In the genomic region with DNA sequence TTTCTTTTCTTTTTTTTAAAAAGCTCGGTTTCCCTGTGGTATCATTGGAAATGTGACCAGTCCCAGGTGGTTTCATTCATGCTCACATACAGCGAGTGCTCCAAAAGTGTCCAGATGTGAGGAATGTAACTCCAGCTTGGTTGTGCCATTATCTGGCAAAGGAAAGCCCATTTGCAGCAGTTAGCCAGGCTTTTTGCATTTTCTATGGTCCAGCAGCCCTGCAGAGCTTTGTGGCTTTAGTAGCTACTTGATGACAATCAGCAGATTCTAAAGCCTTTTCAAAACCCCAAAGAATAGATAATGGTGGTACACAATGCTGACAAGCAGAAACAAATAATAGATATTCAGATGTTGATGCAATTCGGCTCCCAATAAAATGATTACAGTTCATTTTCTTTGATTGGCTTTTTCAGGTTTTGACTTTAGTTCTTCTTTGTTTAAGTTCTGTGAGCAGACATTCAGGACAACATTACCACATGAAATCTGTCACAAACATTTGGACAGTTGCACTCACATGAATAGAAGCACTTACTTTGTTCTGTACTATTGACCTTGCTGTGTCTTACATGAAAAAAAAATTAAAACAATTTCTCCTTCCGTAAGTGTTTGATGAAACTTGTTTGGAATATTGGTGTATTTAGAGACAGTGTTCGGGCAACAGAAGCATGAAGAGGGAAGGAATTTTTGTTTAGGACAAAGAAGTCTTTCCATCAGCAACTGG, we compare ENCODE assay signal across 16 mouse cellular contexts.
A peak's percentile ranks its signal among the peaks of the same experiment; 100 is the strongest.
DNase-seq lines count a peak whose midpoint lies in the region; ATAC-seq and TF ChIP-seq lines count a peak whose summit lies in the region.
"Had no signal": no experiment of that assay in that cellular context is flagged by ENCODE, and none has a peak within 500 bp of the region (broad histone marks: within the 10 kb centered on the region; RNA-seq: fewer than 3 reads in every experiment).

No protein-coding gene starts in this region.

- peak; percentile 25 for DNase-seq in embryonic facial prominence, embryonic 11.5 days (ENCODE audit: low spot score)
- no peak for DNase-seq in embryonic facial prominence, embryonic 10.5 days (ENCODE audit: low spot score)
- no peak for DNase-seq in neural tube, embryonic 10.5 days (ENCODE audit: extremely low spot score, low spot score)
- peak; percentile 87 for DNase-seq in lung, embryonic 14.5 days
- DNase-seq in lung, postnatal 4 days: peak; percentile 8 to 41
- no peak for DNase-seq in liver, embryonic 11.5 days (ENCODE audit: low spot score)
- DNase-seq in layer of hippocampus, postnatal 10 days (ENCODE audit: low spot score in 2 of 2): no peak
- DNase-seq: cerebellum, postnatal 10 days; gastrocnemius, postnatal 25 days; thymus, postnatal 4 days had no signal

- no peak for TF ChIP-seq CTCF in lung, embryonic 14.5 days (IDR thresholded peaks at IDR 0.05; ENCODE audit: low read depth)

- no peaks in the 10 kb centered on the region for H3K4me1 ChIP-seq in embryonic facial prominence, embryonic 11.5 days (ENCODE audit: control insufficient read depth, insufficient read depth, low read length)
- H3K4me1 ChIP-seq in embryonic facial prominence, embryonic 10.5 days: 0 out of 2 replicates have a peak, but pooled peaks cover 4% of the 10 kb centered on the region
- 0 out of 2 replicates have a peak, but pooled peaks cover 2% of the 10 kb centered on the region for H3K4me1 ChIP-seq in neural tube, embryonic 14.5 days (ENCODE audit: control insufficient read depth, insufficient read depth, low read length)
- H3K4me1 ChIP-seq in lung, embryonic 14.5 days (ENCODE audit: insufficient read depth): no peaks in the 10 kb centered on the region
- H3K4me1 ChIP-seq in liver, embryonic 11.5 days (replicated peaks; ENCODE audit: control insufficient read depth, insufficient read depth, low read length): no peaks in the 10 kb centered on the region
- H3K4me1 ChIP-seq: embryonic facial prominence, embryonic 12.5 days; kidney, embryonic 15.5 days had no signal

- no peak overlapping the region for H3K4me2 ChIP-seq in embryonic facial prominence, embryonic 11.5 days (ENCODE audit: low read depth, low read length)
- no peak overlapping the region for H3K4me2 ChIP-seq in neural tube, embryonic 14.5 days (ENCODE audit: low read depth, low read length)
- H3K4me2 ChIP-seq in lung, embryonic 14.5 days: no peak overlapping the region
- H3K4me2 ChIP-seq in liver, embryonic 11.5 days: no peak overlapping the region
- H3K4me2 ChIP-seq: embryonic facial prominence, embryonic 12.5 days; kidney, embryonic 15.5 days; midbrain, embryonic 13.5 days had no signal

- no peaks in the 10 kb centered on the region for H3K9me3 ChIP-seq in embryonic facial prominence, embryonic 11.5 days (replicated peaks; ENCODE audit: control insufficient read depth, low read length)
- H3K9me3 ChIP-seq in embryonic facial prominence, embryonic 10.5 days: no peaks in the 10 kb centered on the region
- H3K9me3 ChIP-seq in neural tube, embryonic 14.5 days (ENCODE audit: control insufficient read depth, low read length): no peaks in the 10 kb centered on the region
- no peaks in the 10 kb centered on the region for H3K9me3 ChIP-seq in lung, embryonic 14.5 days (ENCODE audit: low read depth, low read length)
- H3K9me3 ChIP-seq in liver, embryonic 11.5 days (ENCODE audit: control insufficient read depth, low read length): no peaks in the 10 kb centered on the region
- H3K9me3 ChIP-seq: embryonic facial prominence, embryonic 12.5 days; kidney, embryonic 15.5 days; midbrain, embryonic 13.5 days had no signal

- H3K27me3 ChIP-seq in embryonic facial prominence, embryonic 11.5 days (ENCODE audit: control insufficient read depth, insufficient read depth, low read length): no peaks in the 10 kb centered on the region
- H3K27me3 ChIP-seq in embryonic facial prominence, embryonic 10.5 days (replicated peaks; ENCODE audit: low read depth, poor library complexity, severe bottlenecking): no peaks in the 10 kb centered on the region
- no peaks in the 10 kb centered on the region for H3K27me3 ChIP-seq in neural tube, embryonic 14.5 days (ENCODE audit: control insufficient read depth, insufficient read depth, low read length)
- no peaks in the 10 kb centered on the region for H3K27me3 ChIP-seq in lung, embryonic 14.5 days (ENCODE audit: insufficient read depth, low read length)
- no peaks in the 10 kb centered on the region for H3K27me3 ChIP-seq in liver, embryonic 11.5 days (replicated peaks; ENCODE audit: control insufficient read depth, insufficient read depth, low read length)
- H3K27me3 ChIP-seq: embryonic facial prominence, embryonic 12.5 days; kidney, embryonic 15.5 days; midbrain, embryonic 13.5 days had no signal

- H3K9ac ChIP-seq in embryonic facial prominence, embryonic 11.5 days (replicated peaks; ENCODE audit: low read length): no peak overlapping the region
- no peak overlapping the region for H3K9ac ChIP-seq in neural tube, embryonic 14.5 days (replicated peaks; ENCODE audit: low read depth, low read length)
- no peak overlapping the region for H3K9ac ChIP-seq in lung, embryonic 14.5 days
- no peak overlapping the region for H3K9ac ChIP-seq in liver, embryonic 11.5 days (ENCODE audit: low read depth, low read length)
- H3K9ac ChIP-seq: embryonic facial prominence, embryonic 12.5 days; kidney, embryonic 15.5 days; midbrain, embryonic 13.5 days had no signal

- 49% methylated on average over 5 of the region's 5 CpGs for WGBS in embryonic facial prominence, embryonic 11.5 days
- 53% methylated on average over 5 of the region's 5 CpGs for WGBS in embryonic facial prominence, embryonic 10.5 days
- 36% methylated on average over 5 of the region's 5 CpGs for WGBS in neural tube, embryonic 14.5 days
- 41% methylated on average over 5 of the region's 5 CpGs for WGBS in lung, embryonic 14.5 days
- 77% methylated on average over 5 of the region's 5 CpGs for WGBS in liver, embryonic 11.5 days

- no peaks in the 10 kb centered on the region for H3K36me3 ChIP-seq in embryonic facial prominence, embryonic 11.5 days (replicated peaks; ENCODE audit: control insufficient read depth, insufficient read depth, low read depth, low read length)
- no peaks in the 10 kb centered on the region for H3K36me3 ChIP-seq in embryonic facial prominence, embryonic 10.5 days (replicated peaks)
- H3K36me3 ChIP-seq in neural tube, embryonic 14.5 days (ENCODE audit: control insufficient read depth, insufficient read depth, low read length): no peaks in the 10 kb centered on the region
- no peaks in the 10 kb centered on the region for H3K36me3 ChIP-seq in lung, embryonic 14.5 days (ENCODE audit: insufficient read depth)
- no peaks in the 10 kb centered on the region for H3K36me3 ChIP-seq in liver, embryonic 11.5 days (ENCODE audit: control insufficient read depth, insufficient read depth, low read length)
- H3K36me3 ChIP-seq: embryonic facial prominence, embryonic 12.5 days; kidney, embryonic 15.5 days; midbrain, embryonic 13.5 days had no signal

- H3K27ac ChIP-seq in embryonic facial prominence, embryonic 11.5 days (replicated peaks; ENCODE audit: low read depth, low read length): no peak overlapping the region
- no peak overlapping the region for H3K27ac ChIP-seq in embryonic facial prominence, embryonic 10.5 days (replicated peaks)
- H3K27ac ChIP-seq in neural tube, embryonic 14.5 days (ENCODE audit: low read depth, low read length): no peak overlapping the region
- peak overlapping the region; percentile 48; the same call in 1 of the 2 replicates for H3K27ac ChIP-seq in lung, embryonic 14.5 days (ENCODE audit: low read depth)
- no peak overlapping the region for H3K27ac ChIP-seq in liver, embryonic 11.5 days (ENCODE audit: low read depth, low read length)
- H3K27ac ChIP-seq: embryonic facial prominence, embryonic 12.5 days; kidney, embryonic 15.5 days; midbrain, embryonic 13.5 days had no signal

- no peak for ATAC-seq in embryonic facial prominence, embryonic 11.5 days (replicated peaks; ENCODE audit: insufficient number of reproducible peaks, low FRiP score, low TSS enrichment, low read depth)
- ATAC-seq in neural tube, embryonic 14.5 days (ENCODE audit: low read depth): peak; percentile 49; the same call in 1 of the 2 replicates
- ATAC-seq in lung, embryonic 14.5 days (ENCODE audit: insufficient read depth): peak; percentile 98
- ATAC-seq in liver, embryonic 11.5 days (replicated peaks; ENCODE audit: low FRiP score): no peak
- ATAC-seq: CD4-positive, CD25-positive, alpha-beta regulatory T cell, adult 4 months; intestine, embryonic 16.5 days; midbrain, embryonic 13.5 days had no signal

- no peak overlapping the region for H3K4me3 ChIP-seq in embryonic facial prominence, embryonic 11.5 days (ENCODE audit: low read depth, low read length)
- H3K4me3 ChIP-seq in embryonic facial prominence, embryonic 10.5 days: no peak overlapping the region
- no peak overlapping the region for H3K4me3 ChIP-seq in neural tube, embryonic 14.5 days (ENCODE audit: low read depth, low read length)
- H3K4me3 ChIP-seq in lung, embryonic 14.5 days (ENCODE audit: low read depth, low read length): no peak overlapping the region
- no peak overlapping the region for H3K4me3 ChIP-seq in liver, embryonic 11.5 days (ENCODE audit: low read depth, low read length)
- H3K4me3 ChIP-seq: embryonic facial prominence, embryonic 12.5 days; kidney, embryonic 15.5 days; midbrain, embryonic 13.5 days had no signal

Comparison
In these comparisons a context has a peak if more than half of its experiments do, and no peak if none do; other contexts are left out.
1. DNase-seq: peak in embryonic facial prominence, embryonic 11.5 days (single experiment), lung, embryonic 14.5 days (single experiment) and lung, postnatal 4 days (2 of 2); none in embryonic facial prominence, embryonic 10.5 days (single experiment), neural tube, embryonic 10.5 days (single experiment), liver, embryonic 11.5 days (single experiment) and layer of hippocampus, postnatal 10 days (0 of 2).
2. ATAC-seq: peak in neural tube, embryonic 14.5 days (single experiment) and lung, embryonic 14.5 days (single experiment); none in embryonic facial prominence, embryonic 11.5 days (single experiment) and liver, embryonic 11.5 days (single experiment).